Mouse (Mus musculus) adrenal gland, adult 18-20 months (tissue): ENCODE measurements around the gene Gpr180. TPM values are rescaled to one million over a fixed set of nuclear protein-coding genes. Genes with fewer than 3 reads are reported as not detected.
"Not testable (repeated sequence)": the region's sequence is repeated elsewhere in the genome, so short reads cannot be mapped to it uniquely, and the experiment has no call there.

Source experiments
- DNase-seq, 2 experiments: peaks; one replicate each; pipeline ENCODE4 v3.0.0; 2021 to 2022; ENCODE audit warnings: low spot score in 2 of 2
- long read RNA-seq, 2 experiments: library from polyadenylated mRNA; stranded (forward); transcript quantifications; one replicate each; pipeline ENCODE4 v2.0.0; 2021
- total RNA-seq, 2 experiments: library from RNA; stranded (reverse); gene quantifications; 1 replicate in 1 of 2; 2 replicates in 1 of 2; pipeline ENCODE4 v1.2.3; 2021

Gene Gpr180
- 10 to 100 TPM; 21.1 to 27.3 TPM for total RNA-seq
- long read RNA-seq, experiment 1, transcript Gpr180-201 (9 exons, 1,875 nt): major isoform, 33 of 39 reads
- long read RNA-seq, experiment 1, partial matches to known transcripts: 2 of 39 reads
- long read RNA-seq, experiment 1, other reads (novel, unspliced or antisense): 4 of 39 reads
- long read RNA-seq, experiment 2, transcript Gpr180-201 (9 exons, 1,875 nt): major isoform, 85 of 108 reads
- long read RNA-seq, experiment 2, partial matches to known transcripts: 4 of 108 reads
- long read RNA-seq, experiment 2, other reads (novel, unspliced or antisense): 19 of 108 reads

GRCm38 (mm10) chr14:118136744-118137452 is at the start of gene Gpr180:
TSS of gene Gpr180 (plus strand) at chr14:118137158.
- peak; percentile 90 to 94 for DNase-seq

- DNase-seq: no peak
Measured at GRCm38 (mm10) chr14:118088437-118089207, 48.3 kb upstream of the Gpr180 start.

GRCm38 (mm10) chr14:118089215-118089805 is 47.6 kb upstream of the Gpr180 start:
- DNase-seq: peak; percentile 91

GRCm38 (mm10) chr14:118089806-118090392 is 47.1 kb upstream of the Gpr180 start:
- DNase-seq: no peak

GRCm38 (mm10) chr14:118098265-118098664 is 38.7 kb upstream of the Gpr180 start:
- no peak for DNase-seq

GRCm38 (mm10) chr14:118101227-118101990 is 35.5 kb upstream of the Gpr180 start:
- no peak for DNase-seq

- DNase-seq: not testable (repeated sequence)
Measured at GRCm38 (mm10) chr14:118107479-118107878, 29.5 kb upstream of the Gpr180 start.

GRCm38 (mm10) chr14:118113116-118113515 is 23.8 kb upstream of the Gpr180 start:
- DNase-seq: no peak

- DNase-seq: no peak
Measured at GRCm38 (mm10) chr14:118124129-118124528, 12.8 kb upstream of the Gpr180 start.

- no peak for DNase-seq
Measured at GRCm38 (mm10) chr14:118124771-118125170, 12.2 kb upstream of the Gpr180 start.

- no peak for DNase-seq
Measured at GRCm38 (mm10) chr14:118126301-118126700, 10.7 kb upstream of the Gpr180 start.

GRCm38 (mm10) chr14:118131472-118131871 is 5.5 kb upstream of the Gpr180 start:
- no peak for DNase-seq

- no peak for DNase-seq
Measured at GRCm38 (mm10) chr14:118131931-118132641, 4.9 kb upstream of the Gpr180 start.

- DNase-seq: peak; percentile 94 to 95
Measured at GRCm38 (mm10) chr14:118132642-118132977, 4.3 kb upstream of the Gpr180 start, which contains the start of gene Tgds. TSS of gene Tgds (minus strand) at chr14:118132755.

GRCm38 (mm10) chr14:118137487-118137886 is 529 bp downstream of the Gpr180 start:
- DNase-seq: no peak

- no peak for DNase-seq
Measured at GRCm38 (mm10) chr14:118142283-118142682, 5.3 kb downstream of the Gpr180 start.

- DNase-seq: no peak
Measured at GRCm38 (mm10) chr14:118148046-118148445, 11.1 kb downstream of the Gpr180 start.

- DNase-seq: no peak
Measured at GRCm38 (mm10) chr14:118148554-118148953, 11.6 kb downstream of the Gpr180 start.
